Mouse (Mus musculus): ENCODE data around the gene Enox1. TPM values are rescaled to one million over a fixed set of nuclear protein-coding genes. Genes with fewer than 3 reads are reported as not detected.
"Not testable (repeated sequence)": the region's sequence is repeated elsewhere in the genome, so short reads cannot be mapped to it uniquely, and the experiment has no call there.

The Enox1 gene
- total RNA-seq, 1 experiment = 25.3 TPM

- H3K9ac ChIP-seq (ENCODE audit: insufficient read depth, low read depth, low read length, poor library complexity, severe bottlenecking) = no peak overlapping the region
- H3K36me3 ChIP-seq (ENCODE audit: control insufficient read depth, insufficient read depth, low read length, poor library complexity, severe bottlenecking) = peaks cover 18% of the 10 kb centered on the region
- H3K9me3 ChIP-seq (ENCODE audit: control insufficient read depth, insufficient read depth, low read depth, low read length) = no peaks in the 10 kb centered on the region
- H3K27ac ChIP-seq (ENCODE audit: insufficient read depth, low read depth, low read length, poor library complexity, severe bottlenecking) = no peak overlapping the region
- DNase-seq (ENCODE audit: low read depth, low spot score) = no peak
- in situ Hi-C loops (cut with MboI; ENCODE audit: low sequenced_read_pairs in 2 of 2, unreplicated experiment in 2 of 2) = no loop called here
- H3K4me3 ChIP-seq (ENCODE audit: insufficient read depth in 1 of 2, low read depth in 1 of 2, low read length in 2 of 2, poor library complexity in 1 of 2, severe bottlenecking in 1 of 2) = no peak overlapping the region
- TF ChIP-seq HCFC1 (IDR thresholded peaks at IDR 0.05; ENCODE audit: borderline replicate concordance, insufficient read depth, low read length) = no peak
- TF ChIP-seq CHD2 (IDR thresholded peaks at IDR 0.05; ENCODE audit: low read depth, low read length) = no peak
- TF ChIP-seq MAFK (IDR thresholded peaks at IDR 0.05; ENCODE audit: insufficient read depth, low read depth, low read length) = no peak
- TF ChIP-seq ZNF384 (IDR thresholded peaks at IDR 0.05; ENCODE audit: low read depth, low read length) = no peak
- TF ChIP-seq ZC3H11A (IDR thresholded peaks at IDR 0.05; ENCODE audit: borderline replicate concordance, low read depth, low read length) = no peak
- peaks cover 2% of the 10 kb centered on the region in 2 experiments; a peak in 2 of 4 replicates for H3K4me1 ChIP-seq (ENCODE audit: control insufficient read depth in 2 of 2, insufficient read depth in 2 of 2, low read length in 2 of 2, poor library complexity in 1 of 2)
Measured at GRCm38 (mm10) chr14:77536592-77536991, 380.0 kb downstream of the Enox1 start.

- H3K4me1 ChIP-seq (ENCODE audit: control insufficient read depth in 2 of 2, insufficient read depth in 2 of 2, low read length in 2 of 2, poor library complexity in 1 of 2); H3K27ac ChIP-seq (ENCODE audit: insufficient read depth, low read depth, low read length, poor library complexity, severe bottlenecking); H3K9me3 ChIP-seq (ENCODE audit: control insufficient read depth, insufficient read depth, low read depth, low read length); DNase-seq (ENCODE audit: low read depth, low spot score); H3K9ac ChIP-seq (ENCODE audit: insufficient read depth, low read depth, low read length, poor library complexity, severe bottlenecking); in situ Hi-C loops (cut with MboI; ENCODE audit: low sequenced_read_pairs in 2 of 2, unreplicated experiment in 2 of 2): not testable (repeated sequence)
- peak overlapping the region in 1 of 2 experiments; percentile 25; a peak in 1 of 4 replicates for H3K4me3 ChIP-seq (ENCODE audit: insufficient read depth in 1 of 2, low read depth in 1 of 2, low read length in 2 of 2, poor library complexity in 1 of 2, severe bottlenecking in 1 of 2)
- H3K36me3 ChIP-seq (ENCODE audit: control insufficient read depth, insufficient read depth, low read length, poor library complexity, severe bottlenecking) = peaks cover 16% of the 10 kb centered on the region
Measured at GRCm38 (mm10) chr14:77539563-77539962, 383.0 kb downstream of the Enox1 start.

GRCm38 (mm10) chr14:77541925-77542324 lies 385.4 kb downstream of the Enox1 start:
- H3K4me3 ChIP-seq (ENCODE audit: insufficient read depth in 1 of 2, low read depth in 1 of 2, low read length in 2 of 2, poor library complexity in 1 of 2, severe bottlenecking in 1 of 2) = no peak overlapping the region
- DNase-seq (ENCODE audit: low read depth, low spot score) = peak; percentile 22
- H3K36me3 ChIP-seq (ENCODE audit: control insufficient read depth, insufficient read depth, low read length, poor library complexity, severe bottlenecking) = peaks cover 9% of the 10 kb centered on the region
- H3K9ac ChIP-seq (ENCODE audit: insufficient read depth, low read depth, low read length, poor library complexity, severe bottlenecking) = no peak overlapping the region
- H3K27ac ChIP-seq (ENCODE audit: insufficient read depth, low read depth, low read length, poor library complexity, severe bottlenecking) = no peak overlapping the region
- in situ Hi-C loops (cut with MboI; ENCODE audit: low sequenced_read_pairs in 2 of 2, unreplicated experiment in 2 of 2) = no loop called here
- no peak for TF ChIP-seq MAFK (IDR thresholded peaks at IDR 0.05; ENCODE audit: insufficient read depth, low read depth, low read length)
- H3K9me3 ChIP-seq (ENCODE audit: control insufficient read depth, insufficient read depth, low read depth, low read length) = no peaks in the 10 kb centered on the region
- peaks cover 2% of the 10 kb centered on the region in 2 experiments; a peak in 1 of 4 replicates for H3K4me1 ChIP-seq (ENCODE audit: control insufficient read depth in 2 of 2, insufficient read depth in 2 of 2, low read length in 2 of 2, poor library complexity in 1 of 2)

- no peaks in the 10 kb centered on the region for H3K9me3 ChIP-seq (ENCODE audit: control insufficient read depth, insufficient read depth, low read depth, low read length)
- TF ChIP-seq CHD2 (IDR thresholded peaks at IDR 0.05; ENCODE audit: low read depth, low read length) = no peak
- no peak for TF ChIP-seq MAFK (IDR thresholded peaks at IDR 0.05; ENCODE audit: insufficient read depth, low read depth, low read length)
- TF ChIP-seq ZC3H11A (IDR thresholded peaks at IDR 0.05; ENCODE audit: borderline replicate concordance, low read depth, low read length) = no peak
- TF ChIP-seq HCFC1 (IDR thresholded peaks at IDR 0.05; ENCODE audit: borderline replicate concordance, insufficient read depth, low read length) = no peak
- TF ChIP-seq ZNF384 (IDR thresholded peaks at IDR 0.05; ENCODE audit: low read depth, low read length) = no peak
- H3K27ac ChIP-seq (ENCODE audit: insufficient read depth, low read depth, low read length, poor library complexity, severe bottlenecking) = no peak overlapping the region
- peaks cover 0 to 2% of the 10 kb centered on the region in 2 experiments; a peak in 2 of 4 replicates for H3K4me1 ChIP-seq (ENCODE audit: control insufficient read depth in 2 of 2, insufficient read depth in 2 of 2, low read length in 2 of 2, poor library complexity in 1 of 2)
- no peak overlapping the region for H3K9ac ChIP-seq (ENCODE audit: insufficient read depth, low read depth, low read length, poor library complexity, severe bottlenecking)
- H3K36me3 ChIP-seq (ENCODE audit: control insufficient read depth, insufficient read depth, low read length, poor library complexity, severe bottlenecking) = peaks cover 3% of the 10 kb centered on the region
- no peak for DNase-seq (ENCODE audit: low read depth, low spot score)
- in situ Hi-C loops (cut with MboI; ENCODE audit: low sequenced_read_pairs in 2 of 2, unreplicated experiment in 2 of 2) = no loop called here
- H3K4me3 ChIP-seq (ENCODE audit: insufficient read depth in 1 of 2, low read depth in 1 of 2, low read length in 2 of 2, poor library complexity in 1 of 2, severe bottlenecking in 1 of 2) = no peak overlapping the region
Measured at GRCm38 (mm10) chr14:77546531-77547274, 390.1 kb downstream of the Enox1 start.

- no peak for DNase-seq (ENCODE audit: low read depth, low spot score)
- H3K4me1 ChIP-seq (ENCODE audit: control insufficient read depth in 2 of 2, insufficient read depth in 2 of 2, low read length in 2 of 2, poor library complexity in 1 of 2) = no peaks in the 10 kb centered on the region; a peak in 1 of 4 replicates
- in situ Hi-C loops (cut with MboI; ENCODE audit: low sequenced_read_pairs in 2 of 2, unreplicated experiment in 2 of 2) = no loop called here
- H3K36me3 ChIP-seq (ENCODE audit: control insufficient read depth, insufficient read depth, low read length, poor library complexity, severe bottlenecking) = no peaks in the 10 kb centered on the region; the same call in none of the 2 replicates
- TF ChIP-seq CHD2 (IDR thresholded peaks at IDR 0.05; ENCODE audit: low read depth, low read length) = no peak
- TF ChIP-seq HCFC1 (IDR thresholded peaks at IDR 0.05; ENCODE audit: borderline replicate concordance, insufficient read depth, low read length) = no peak
- TF ChIP-seq ZC3H11A (IDR thresholded peaks at IDR 0.05; ENCODE audit: borderline replicate concordance, low read depth, low read length) = no peak
- no peak for TF ChIP-seq ZNF384 (IDR thresholded peaks at IDR 0.05; ENCODE audit: low read depth, low read length)
- no peak for TF ChIP-seq MAFK (IDR thresholded peaks at IDR 0.05; ENCODE audit: insufficient read depth, low read depth, low read length)
- H3K9me3 ChIP-seq (ENCODE audit: control insufficient read depth, insufficient read depth, low read depth, low read length) = no peaks in the 10 kb centered on the region
- no peak overlapping the region for H3K27ac ChIP-seq (ENCODE audit: insufficient read depth, low read depth, low read length, poor library complexity, severe bottlenecking)
- H3K9ac ChIP-seq (ENCODE audit: insufficient read depth, low read depth, low read length, poor library complexity, severe bottlenecking) = no peak overlapping the region
- no peak overlapping the region for H3K4me3 ChIP-seq (ENCODE audit: insufficient read depth in 1 of 2, low read depth in 1 of 2, low read length in 2 of 2, poor library complexity in 1 of 2, severe bottlenecking in 1 of 2)
Measured at GRCm38 (mm10) chr14:77547351-77547750, 390.8 kb downstream of the Enox1 start.
